Comparison of ENCODE assay signal across 12 mouse cellular contexts in genomic region chr16:10741082-10741481, GRCm38 (mm10). TPM values are rescaled to one million over a fixed set of nuclear protein-coding genes. Genes with fewer than 3 reads are reported as not detected.
DNase-seq lines count a peak whose midpoint lies in the region; ATAC-seq lines count a peak whose summit lies in the region.
"Had no signal": no experiment of that assay in that cellular context is flagged by ENCODE, and none has a peak within 500 bp of the region (broad histone marks: within the 10 kb centered on the region; RNA-seq: fewer than 3 reads in every experiment).

No protein-coding gene starts in this region.

- H3K4me3 ChIP-seq in kidney, embryonic 14.5 days (ENCODE audit: low read length): no peak overlapping the region
- H3K4me3 ChIP-seq: embryonic facial prominence, embryonic 13.5 days; hindbrain, embryonic 10.5 days; limb, embryonic 12.5 days; neural tube, embryonic 12.5 days had no signal

- H3K4me2 ChIP-seq in kidney, embryonic 14.5 days (replicated peaks; ENCODE audit: low read depth, low read length): no peak overlapping the region
- H3K4me2 ChIP-seq: embryonic facial prominence, embryonic 13.5 days; limb, embryonic 12.5 days; neural tube, embryonic 12.5 days had no signal

- H3K27ac ChIP-seq in kidney, embryonic 14.5 days (ENCODE audit: low read depth, low read length): no peak overlapping the region
- H3K27ac ChIP-seq: embryonic facial prominence, embryonic 13.5 days; hindbrain, embryonic 10.5 days; limb, embryonic 12.5 days; neural tube, embryonic 12.5 days had no signal

- H3K36me3 ChIP-seq in kidney, embryonic 14.5 days (ENCODE audit: control insufficient read depth, insufficient read depth, low read length): no peaks in the 10 kb centered on the region
- H3K36me3 ChIP-seq: embryonic facial prominence, embryonic 13.5 days; hindbrain, embryonic 10.5 days; limb, embryonic 12.5 days; neural tube, embryonic 12.5 days had no signal

- H3K27me3 ChIP-seq in kidney, embryonic 14.5 days (ENCODE audit: control insufficient read depth, insufficient read depth, low read length): no peaks in the 10 kb centered on the region
- H3K27me3 ChIP-seq: embryonic facial prominence, embryonic 13.5 days; limb, embryonic 12.5 days; neural tube, embryonic 12.5 days had no signal

- ATAC-seq in kidney, embryonic 14.5 days (ENCODE audit: low FRiP score, low TSS enrichment): no peak

- H3K9ac ChIP-seq in kidney, embryonic 14.5 days (ENCODE audit: low read depth, low read length): no peak overlapping the region
- H3K9ac ChIP-seq: embryonic facial prominence, embryonic 13.5 days; limb, embryonic 12.5 days; neural tube, embryonic 12.5 days had no signal

- H3K4me1 ChIP-seq in kidney, embryonic 14.5 days (ENCODE audit: control insufficient read depth, insufficient read depth, low read length): 0 out of 2 replicates have a peak, but pooled peaks cover 5% of the 10 kb centered on the region

- no peaks in the 10 kb centered on the region for H3K9me3 ChIP-seq in kidney, embryonic 14.5 days (ENCODE audit: control insufficient read depth, low read length)
- H3K9me3 ChIP-seq: embryonic facial prominence, embryonic 13.5 days; hindbrain, embryonic 10.5 days; limb, embryonic 12.5 days; neural tube, embryonic 12.5 days had no signal

- DNase-seq in kidney, adult 9 months: peak; percentile 70
- DNase-seq in CD4-positive, CD25-positive, alpha-beta regulatory T cell, adult 2 months (ENCODE audit: low read depth, low spot score): peak; percentile 80
- DNase-seq in brain, adult 2 months (ENCODE audit: low read depth, low spot score): peak; percentile 28
- peak; percentile 43 for DNase-seq in lung, postnatal 14 days
- no peak for DNase-seq in gastrocnemius, adult 18-20 months (ENCODE audit: low spot score)
- DNase-seq in adrenal gland, postnatal 10 days: no peak
- no peak for DNase-seq in embryo, embryonic 10 days (ENCODE audit: low spot score)

- WGBS in kidney, embryonic 14.5 days: 95% methylated on average over 2 of the region's 2 CpGs

RNA-seq across cellular contexts. Expression of gene Socs1, which starts 44.3 kb away (rescaled TPM):
- polyA plus RNA-seq in kidney, embryonic 14.5 days (2014; fragmentation: Nextera tagmentation; extraction: Ambion mirVana): 6.3 and 7.2 TPM in 2 replicates
- total RNA-seq in gastrocnemius, adult 18-20 months (2021): under 1 TPM; 0.21 to 0.52 TPM
- 1 to 10 TPM; 2.1 to 2.6 TPM for total RNA-seq in adrenal gland, postnatal 10 days (2021)

RNA-seq across cellular contexts. Expression of gene Tnp2, which starts 47.4 kb away (rescaled TPM):
- not detected in 2 replicates for polyA plus RNA-seq in kidney, embryonic 14.5 days (2014; fragmentation: Nextera tagmentation; extraction: Ambion mirVana)
- total RNA-seq in gastrocnemius, adult 18-20 months (2021): not detected
- total RNA-seq in adrenal gland, postnatal 10 days (2021): not detected
- polyA plus RNA-seq: embryonic facial prominence, embryonic 13.5 days; hindbrain, embryonic 10.5 days; limb, embryonic 12.5 days; neural tube, embryonic 12.5 days had no signal

RNA-seq across cellular contexts. Expression of gene Prm3, which starts 49.6 kb away (rescaled TPM):
- not detected in 2 replicates for polyA plus RNA-seq in kidney, embryonic 14.5 days (2014; fragmentation: Nextera tagmentation; extraction: Ambion mirVana)
- not detected for total RNA-seq in gastrocnemius, adult 18-20 months (2021)
- not detected for total RNA-seq in adrenal gland, postnatal 10 days (2021)
- polyA plus RNA-seq: embryonic facial prominence, embryonic 13.5 days; hindbrain, embryonic 10.5 days; limb, embryonic 12.5 days; neural tube, embryonic 12.5 days had no signal

RNA-seq across cellular contexts. Expression of gene Prm2, which starts 54.9 kb away (rescaled TPM):
- polyA plus RNA-seq in kidney, embryonic 14.5 days (2014; fragmentation: Nextera tagmentation; extraction: Ambion mirVana): not detected in 2 replicates
- not detected for total RNA-seq in gastrocnemius, adult 18-20 months (2021)
- not detected for total RNA-seq in adrenal gland, postnatal 10 days (2021)
- polyA plus RNA-seq: embryonic facial prominence, embryonic 13.5 days; hindbrain, embryonic 10.5 days; limb, embryonic 12.5 days; neural tube, embryonic 12.5 days had no signal

Comparison
In these comparisons a context has a peak if more than half of its experiments do, and no peak if none do; other contexts are left out.
1. DNase-seq: peak in kidney, adult 9 months (single experiment), CD4-positive, CD25-positive, alpha-beta regulatory T cell, adult 2 months (single experiment), brain, adult 2 months (single experiment) and lung, postnatal 14 days (single experiment); none in gastrocnemius, adult 18-20 months (single experiment), adrenal gland, postnatal 10 days (single experiment) and embryo, embryonic 10 days (single experiment).